Mouse (Mus musculus) liver, embryonic 14.5 days (tissue): ENCODE data around the gene Naaladl2. TPM values are rescaled to one million over a fixed set of nuclear protein-coding genes. Genes with fewer than 3 reads are reported as not detected.

Source experiments
- ATAC-seq: fragments of 200-750 bp; cut with Nextera tagmentation; 2 replicates; pipeline ENCODE4 v1.8.0; 2017; ENCODE audit warnings: moderate number of reproducible peaks, mild to moderate bottlenecking, moderate library complexity; ENCODE audit not compliant: insufficient read depth
- DNase-seq, 3 experiments: peaks; one replicate each; pipeline ENCODE4 v3.0.0-alpha.2; 2012 to 2013; ENCODE audit warnings: low read depth in 3 of 3, low spot score in 3 of 3
- H3K27ac ChIP-seq: fragments of 300-500 bp; sonication (generic); 2 replicates; pipeline ENCODE4 v1.5.1; 2014; ENCODE audit warnings: moderate library complexity, mild to moderate bottlenecking, control low read depth, inconsistent platforms
- H3K27me3 ChIP-seq: fragments of 300-500 bp; sonication (generic); 2 replicates; pipeline ENCODE4 v1.6.1; 2014; ENCODE audit warnings: mild to moderate bottlenecking, low read length, moderate library complexity; ENCODE audit not compliant: control insufficient read depth, insufficient read depth
- H3K36me3 ChIP-seq: fragments of 300-500 bp; sonication (generic); replicated peaks from 2 replicates; pipeline ENCODE4 v1.6.1; 2014; ENCODE audit warnings: low read depth; ENCODE audit not compliant: control insufficient read depth, insufficient read depth
- H3K4me1 ChIP-seq, 2 experiments: fragments of 200-500 bp in 1 of 2; fragments of 300-500 bp in 1 of 2; sonication (generic) in 1 of 2; replicated peaks; 2 replicates each; pipeline ENCODE4 v1.6.1; 2012 to 2014; ENCODE audit warnings: antibody characterized with exemption in 1 of 2, inconsistent platforms in 1 of 2, low read length in 1 of 2; ENCODE audit not compliant: control insufficient read depth in 2 of 2, insufficient read depth in 2 of 2
- H3K4me2 ChIP-seq: fragments of 300-500 bp; sonication (generic); 2 replicates; pipeline ENCODE4 v1.6.1; 2014; ENCODE audit warnings: low read depth, mild to moderate bottlenecking, control low read depth, moderate library complexity
- H3K4me3 ChIP-seq, 2 experiments: fragments of 200-500 bp in 1 of 2; fragments of 300-500 bp in 1 of 2; sonication (generic) in 1 of 2; 2 replicates each; pipeline ENCODE4 v1.5.1; 2012 to 2014; ENCODE audit warnings: low read depth in 2 of 2, low read length in 2 of 2, mild to moderate bottlenecking in 2 of 2, control low read depth in 1 of 2, inconsistent platforms in 1 of 2, moderate library complexity in 1 of 2; ENCODE audit not compliant: insufficient read depth in 1 of 2
- H3K9ac ChIP-seq: fragments of 300-500 bp; sonication (generic); replicated peaks from 2 replicates; pipeline ENCODE4 v1.6.1; 2014; ENCODE audit warnings: mild to moderate bottlenecking, control low read depth, moderate library complexity
- H3K9me3 ChIP-seq: fragments of 300-500 bp; sonication (generic); 2 replicates; pipeline ENCODE4 v1.6.1; 2016; ENCODE audit warnings: low read length, mixed read lengths; ENCODE audit not compliant: control insufficient read depth
- CTCF ChIP-seq: IDR thresholded peaks from 2 replicates; pipeline ENCODE4 v1.5.1; 2016; ENCODE audit warnings: antibody characterized with exemption, low read depth, control low read depth
- EP300 ChIP-seq: IDR thresholded peaks from 2 replicates; pipeline ENCODE4 v1.6.1; 2016; ENCODE audit warnings: antibody characterized with exemption, low read depth
- WGBS: fragments of 180-500 bp; shearing (Covaris S2); extraction: QIAGEN DNeasy Blood & Tissue Kit; methylation state at CpG from one replicate; pipeline ENCODE4 v1.1.7; 2014; ENCODE audit not compliant: insufficient replicate concordance; 5-methylcytosine and 5-hydroxymethylcytosine counted together
- polyA plus RNA-seq, 2 experiments: library from polyadenylated mRNA; depleted of rRNA in 1 of 2; stranded (reverse) in 1 of 2; unstranded in 1 of 2; fragments of >200 nt; fragmentation: Nextera tagmentation in 1 of 2; extraction: Ambion mirVana in 1 of 2; gene quantifications; 2 replicates each; pipeline versions ENCODE4 v1.2.1 to v1.2.3; 2012 to 2014

Naaladl2 gene
- polyA plus RNA-seq, 2 experiments = 0.05 to 0.07 TPM

GRCm38 (mm10) chr3:24138002-24138401 lies 1006.1 kb downstream of the Naaladl2 start:
- ATAC-seq (no peak), DNase-seq (no peak)
- H3K9ac ChIP-seq = no peak overlapping the region
- no peaks in the 10 kb centered on the region for H3K9me3 ChIP-seq
- no peaks in the 10 kb centered on the region for H3K4me1 ChIP-seq
- H3K27ac ChIP-seq = no peak overlapping the region
- H3K4me3 ChIP-seq = no peak overlapping the region
- TF ChIP-seq CTCF = no peak
- H3K4me2 ChIP-seq = no peak overlapping the region
- H3K27me3 ChIP-seq = no peaks in the 10 kb centered on the region
- H3K36me3 ChIP-seq = no peaks in the 10 kb centered on the region
- WGBS = 56% methylated on average over 1 of the region's 1 CpGs

- Histone ChIP-seq H3K27ac (no peak overlapping the region), H3K36me3 (no peaks in the 10 kb centered on the region), H3K27me3 (no peaks in the 10 kb centered on the region), H3K4me3 (no peak overlapping the region), H3K9me3 (no peaks in the 10 kb centered on the region), H3K4me2 (no peak overlapping the region), H3K4me1 (no peaks in the 10 kb centered on the region), H3K9ac (no peak overlapping the region)
- ATAC-seq (no peak), DNase-seq (no peak)
- TF ChIP-seq CTCF (no peak), EP300 (no peak)
- 51% methylated on average over 1 of the region's 1 CpGs for WGBS
Measured at GRCm38 (mm10) chr3:24126200-24126599, 1017.9 kb downstream of the Naaladl2 start.

- Histone ChIP-seq H3K27me3 (no peaks in the 10 kb centered on the region), H3K4me3 (no peak overlapping the region), H3K4me2 (no peak overlapping the region), H3K27ac (no peak overlapping the region), H3K4me1 (no peaks in the 10 kb centered on the region), H3K9ac (no peak overlapping the region), H3K9me3 (no peaks in the 10 kb centered on the region), H3K36me3 (no peaks in the 10 kb centered on the region)
- 45% methylated on average over 2 of the region's 2 CpGs for WGBS
- TF ChIP-seq EP300 (no peak), CTCF (no peak)
- DNase-seq (no peak), ATAC-seq (no peak)
Measured at GRCm38 (mm10) chr3:24124034-24124433, 1020.0 kb downstream of the Naaladl2 start.

- no peak overlapping the region for H3K4me2 ChIP-seq
- no peak overlapping the region for H3K27ac ChIP-seq
- no peaks in the 10 kb centered on the region for H3K9me3 ChIP-seq
- no peaks in the 10 kb centered on the region for H3K36me3 ChIP-seq
- H3K9ac ChIP-seq = no peak overlapping the region
- WGBS = 53% methylated on average over 6 of the region's 6 CpGs
- H3K4me1 ChIP-seq = no peaks in the 10 kb centered on the region
- TF ChIP-seq CTCF (no peak), EP300 (no peak)
- DNase-seq = no peak
- no peaks in the 10 kb centered on the region for H3K27me3 ChIP-seq
- H3K4me3 ChIP-seq = no peak overlapping the region
- no peak for ATAC-seq
Measured at GRCm38 (mm10) chr3:24118136-24118535, 1025.9 kb downstream of the Naaladl2 start.

- H3K4me2 ChIP-seq = no peak overlapping the region
- no peak for DNase-seq
Measured at GRCm38 (mm10) chr3:24114849-24115248, 1029.2 kb downstream of the Naaladl2 start.

GRCm38 (mm10) chr3:24113360-24113759 lies 1030.7 kb downstream of the Naaladl2 start:
- H3K27me3 ChIP-seq = no peaks in the 10 kb centered on the region
- 53% methylated on average over 2 of the region's 2 CpGs for WGBS

More at GRCm38 (mm10) chr3:24114849-24115248, 1029.2 kb downstream of the Naaladl2 start:
- no peak for ATAC-seq
- TF ChIP-seq CTCF = no peak
- TF ChIP-seq EP300 = no peak
- Histone ChIP-seq H3K9ac (no peak overlapping the region), H3K27me3 (no peaks in the 10 kb centered on the region), H3K9me3 (no peaks in the 10 kb centered on the region), H3K4me1 (no peaks in the 10 kb centered on the region), H3K36me3 (no peaks in the 10 kb centered on the region), H3K4me3 (no peak overlapping the region), H3K27ac (no peak overlapping the region)
- 59% methylated on average over 3 of the region's 3 CpGs for WGBS

More at GRCm38 (mm10) chr3:24113360-24113759, 1030.7 kb downstream of the Naaladl2 start:
- no peaks in the 10 kb centered on the region for H3K9me3 ChIP-seq
- H3K9ac ChIP-seq = no peak overlapping the region
- no peak overlapping the region for H3K4me3 ChIP-seq
- DNase-seq = no peak
- TF ChIP-seq EP300 = no peak
- TF ChIP-seq CTCF = no peak
- no peak for ATAC-seq
- no peaks in the 10 kb centered on the region for H3K36me3 ChIP-seq
- no peak overlapping the region for H3K4me2 ChIP-seq
- H3K4me1 ChIP-seq = no peaks in the 10 kb centered on the region
- no peak overlapping the region for H3K27ac ChIP-seq
